Mouse (Mus musculus): ENCODE measurements around the gene Olfr1447.

- TF ChIP-seq TBP (conservative IDR thresholded peaks at IDR 0.05; ENCODE audit: low read depth, low read length) (no peak), CTCF (conservative IDR thresholded peaks at IDR 0.05 in 1 of 2, IDR thresholded peaks at IDR 0.05 in 1 of 2; ENCODE audit: low read depth in 2 of 2, low read length in 2 of 2) (no peak), EP300 (IDR thresholded peaks at IDR 0.05; ENCODE audit: low read length) (no peak), NELFE (IDR thresholded peaks at IDR 0.05; ENCODE audit: low read depth, low read length) (no peak), ZMIZ1 (IDR thresholded peaks at IDR 0.05; ENCODE audit: low read depth, low read length) (no peak), POLR2A (IDR thresholded peaks at IDR 0.05; ENCODE audit: low read depth, low read length) (no peak), ZNF384 (IDR thresholded peaks at IDR 0.05; ENCODE audit: low read depth, low read length) (no peak), CHD2 (IDR thresholded peaks at IDR 0.05; ENCODE audit: low read length) (no peak), KAT2A (IDR thresholded peaks at IDR 0.05; ENCODE audit: insufficient replicate concordance, low read length) (no peak), MAZ (IDR thresholded peaks at IDR 0.05; ENCODE audit: low read depth, low read length) (no peak), SMC3 (IDR thresholded peaks at IDR 0.05; ENCODE audit: low read depth, low read length) (no peak), USF1 (IDR thresholded peaks at IDR 0.05; ENCODE audit: low read depth, low read length) (no peak), RCOR1 (conservative IDR thresholded peaks at IDR 0.05; ENCODE audit: low read depth, low read length) (no peak), ETS1 (conservative IDR thresholded peaks at IDR 0.05; ENCODE audit: low read depth, low read length) (no peak)
Observed at GRCm38 (mm10) chr19:12924319-12924718, 20.8 kb upstream of the Olfr1447 start, which contains the start of gene Olfr1448.
